Mouse (Mus musculus) Patski (cell line): ENCODE measurements around the gene B3galt4. TPM values are rescaled to one million over a fixed set of nuclear protein-coding genes. Genes with fewer than 3 reads are reported as not detected.
"Not testable (repeated sequence)": the region's sequence is repeated elsewhere in the genome, so short reads cannot be mapped to it uniquely, and the experiment has no call there.

ENCODE experiments used
- ATAC-seq: fragments of 100-300 bp; one replicate; pipeline ENCODE4 v1.8.0; 2021
- CTCF ChIA-PET: fragments of 350-600 bp; sonication (Branson Sonifier 250); formaldehyde crosslinking; loops from one replicate; lab custom pipeline; 2022; ENCODE audit warnings: inconsistent platforms; lab: Charles Lee
- POLR2A ChIA-PET: fragments of 350-600 bp; sonication (Branson Sonifier 250); formaldehyde crosslinking; loops from one replicate; lab custom pipeline; 2022; ENCODE audit warnings: antibody characterized with exemption, inconsistent platforms; lab: Charles Lee
- DNase-seq: peaks from one replicate; pipeline ENCODE4 v3.0.0-alpha.2; 2011; ENCODE audit warnings: low read depth, low spot score
- H3K27me3 ChIP-seq: fragments of 371-371 bp; one replicate; pipeline ENCODE4 v1.5.1; 2021
- CTCF ChIP-seq: fragments of 100-300 bp; IDR thresholded peaks from one replicate; pipeline ENCODE4 v1.5.1; 2021
- in situ Hi-C: fragments of 300-500 bp; cut with MboI; formaldehyde crosslinking; loops from 3 replicates; pipeline ENCODE4 v1.11.1; 2018; ENCODE audit warnings: low pct_unique_long_range_greater_than_20kb, mixed read lengths
- polyA plus RNA-seq: library from polyadenylated mRNA; unstranded; gene quantifications from one replicate; pipeline ENCODE4 v1.2.3, GENCODE M21; 2021

The B3galt4 gene
- 2.8 TPM for polyA plus RNA-seq

DNA sequence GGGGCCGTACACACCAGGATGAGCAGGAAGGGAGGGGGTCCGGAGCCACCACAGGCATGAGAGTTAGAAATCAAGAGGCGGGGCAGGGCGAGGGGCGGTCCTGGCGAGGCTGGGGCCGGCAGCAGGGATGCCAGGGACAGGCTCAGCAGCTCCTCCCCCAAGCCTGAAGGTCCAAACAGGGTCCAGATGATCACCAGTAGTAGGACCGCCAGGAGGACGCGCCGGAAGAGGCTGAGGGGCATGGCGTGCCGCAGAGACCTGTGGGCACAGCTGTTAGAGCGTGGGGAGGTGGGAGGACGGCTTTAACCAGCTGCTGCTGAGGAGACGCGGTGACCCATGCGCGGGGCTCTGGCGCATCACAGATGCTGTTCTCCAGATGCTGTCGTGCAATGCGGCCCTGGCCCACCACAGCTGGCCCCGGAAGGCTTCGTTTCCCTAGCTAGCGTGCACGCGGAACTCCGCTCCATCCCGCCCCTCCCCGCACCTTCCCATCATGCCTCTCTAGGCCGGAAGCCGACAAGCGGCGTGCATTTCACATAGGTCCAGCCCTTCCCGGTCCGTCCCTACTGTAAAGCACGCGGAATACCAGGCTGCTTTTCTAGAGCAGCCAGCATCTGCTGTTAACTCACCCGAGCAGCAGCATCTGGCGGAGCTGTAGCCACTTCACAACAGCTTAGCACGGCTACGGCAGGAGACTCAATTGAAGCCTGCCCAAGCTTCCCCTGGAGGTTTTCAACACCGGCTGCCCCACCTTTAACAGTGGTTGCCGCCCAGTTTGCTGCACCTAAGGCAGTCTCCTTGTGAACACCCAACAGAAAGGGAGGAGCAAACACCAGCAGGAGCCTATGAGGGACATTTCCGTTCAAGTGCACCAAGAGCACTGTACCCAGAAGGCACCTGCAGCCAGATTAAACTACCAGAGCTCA is at the start of gene B3galt4:
B3galt4 (minus strand) TSS at position 468 of the 926 bp plus-strand sequence.
- peak; percentile 29 for ATAC-seq
- H3K27me3 ChIP-seq, result no peaks in the 10 kb centered on the region
- no peak for DNase-seq
- in situ Hi-C loops, result no loop called here
- ChIA-PET CTCF (interaction anchor here (2.4 kb wide), 1 partner anchor 11 kb away, joined by 6 read pairs; the partner anchor contains the start of genes Pfdn6 and Wdr46), POLR2A (interaction anchor here (3.6 kb wide), 1 partner anchor 11 kb away, joined by 15 read pairs; the partner anchor contains the start of genes Pfdn6 and Wdr46)
- no peak for TF ChIP-seq CTCF

DNA sequence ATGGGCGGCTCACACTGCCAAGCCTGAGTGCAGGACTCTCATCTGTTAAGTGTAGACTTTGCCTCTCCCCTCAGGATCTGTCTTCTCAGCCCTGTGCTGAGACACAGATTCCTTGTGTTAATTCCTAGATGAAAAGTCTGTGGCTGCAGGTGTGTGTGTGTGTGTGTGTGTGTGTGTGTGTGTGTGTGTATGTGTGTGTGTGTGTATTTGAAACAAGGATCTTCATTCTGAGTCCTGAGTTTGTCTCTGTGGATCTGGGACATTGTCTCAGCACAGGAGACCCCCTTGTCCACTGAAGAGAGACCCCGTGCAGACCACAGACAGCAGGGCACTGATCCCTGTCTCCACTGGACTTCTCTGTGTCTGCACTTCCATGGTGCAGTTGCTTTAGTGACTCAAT is 49.5 kb upstream of the B3galt4 start:
- in situ Hi-C loops, result loop anchor here (5.0 kb wide), 1 partner anchor 33 kb away; no protein-coding TSS in a partner anchor
- POLR2A ChIA-PET, H3K27me3 ChIP-seq, ATAC-seq, CTCF ChIA-PET, DNase-seq: not testable (repeated sequence)

DNA sequence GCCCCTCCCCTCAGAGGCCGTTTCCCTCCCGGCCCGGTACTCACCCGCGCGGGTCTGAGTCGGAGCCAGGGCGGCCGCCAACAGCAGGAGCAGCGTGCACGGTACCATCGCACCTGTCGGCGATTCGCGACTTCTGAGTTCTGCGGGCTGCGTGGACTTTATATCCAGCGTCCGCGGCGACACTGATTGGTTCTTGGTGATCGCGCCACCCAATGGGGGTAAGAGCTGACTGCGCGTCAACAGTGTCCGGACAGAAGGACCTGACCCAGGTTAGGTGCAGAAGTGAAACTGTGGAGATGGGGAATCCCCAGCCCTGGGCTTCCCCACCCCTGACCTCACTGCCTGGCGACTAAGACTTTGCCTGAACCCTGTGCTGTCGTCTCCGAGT is 48.9 kb upstream of the B3galt4 start, which contains the start of gene H2-K1:
H2-K1 (minus strand) TSS at position 198 of the 388 bp plus-strand sequence.
- in situ Hi-C loops, result loop anchor here (5.0 kb wide), 1 partner anchor 33 kb away; no protein-coding TSS in a partner anchor
- ChIA-PET CTCF (no interaction called here), POLR2A (no interaction called here)
- DNase-seq (no peak), ATAC-seq (peak; percentile 97)
- no peak for TF ChIP-seq CTCF
- H3K27me3 ChIP-seq, result peaks cover 2% of the 10 kb centered on the region

DNA sequence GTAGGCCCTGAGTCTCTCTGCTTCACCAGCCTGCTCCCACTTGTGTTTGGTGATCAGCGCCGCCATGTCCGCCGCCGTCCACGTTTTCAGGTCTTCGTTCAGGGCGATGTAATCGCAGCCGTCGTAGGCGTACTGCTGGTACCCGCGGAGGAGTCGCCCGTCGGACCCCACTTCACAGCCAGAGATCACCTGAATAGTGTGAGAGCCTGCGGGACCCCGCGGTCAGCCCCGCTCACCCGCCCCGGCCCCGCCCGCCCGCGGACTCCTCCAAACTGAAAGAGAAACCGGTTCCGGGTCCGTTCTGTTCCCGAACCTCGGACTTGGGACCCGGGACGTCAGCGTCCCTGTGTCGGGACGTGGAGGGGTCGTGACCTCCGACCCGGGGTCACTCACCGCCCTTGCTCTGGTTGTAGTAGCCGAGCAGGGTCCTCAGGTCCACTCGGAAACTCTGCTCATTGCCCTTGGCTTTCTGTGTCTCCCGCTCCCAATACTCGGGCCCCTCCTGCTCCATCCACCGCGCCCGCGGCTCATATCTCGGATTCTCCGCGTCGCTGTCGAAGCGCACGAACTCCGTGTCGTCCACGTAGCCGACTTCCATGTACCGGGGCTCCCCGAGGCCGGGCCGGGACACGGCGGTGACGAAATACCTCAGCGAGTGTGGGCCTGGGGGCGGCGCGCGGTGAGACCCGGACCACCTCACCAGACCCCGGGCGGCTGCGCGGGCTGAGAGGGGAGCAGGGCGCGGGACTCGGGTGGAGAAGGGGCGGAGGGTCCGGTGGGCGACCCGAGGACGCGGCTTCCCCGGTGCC is 48.3 kb upstream of the B3galt4 start:
- in situ Hi-C loops, result loop anchor here (5.0 kb wide), 1 partner anchor 32 kb away; no protein-coding TSS in a partner anchor
- ATAC-seq, result peak; percentile 49
- DNase-seq, result no peak
- POLR2A ChIA-PET, result no interaction called here
- no peak for TF ChIP-seq CTCF
- H3K27me3 ChIP-seq, result no peaks in the 10 kb centered on the region
- CTCF ChIA-PET, result no interaction called here

DNA sequence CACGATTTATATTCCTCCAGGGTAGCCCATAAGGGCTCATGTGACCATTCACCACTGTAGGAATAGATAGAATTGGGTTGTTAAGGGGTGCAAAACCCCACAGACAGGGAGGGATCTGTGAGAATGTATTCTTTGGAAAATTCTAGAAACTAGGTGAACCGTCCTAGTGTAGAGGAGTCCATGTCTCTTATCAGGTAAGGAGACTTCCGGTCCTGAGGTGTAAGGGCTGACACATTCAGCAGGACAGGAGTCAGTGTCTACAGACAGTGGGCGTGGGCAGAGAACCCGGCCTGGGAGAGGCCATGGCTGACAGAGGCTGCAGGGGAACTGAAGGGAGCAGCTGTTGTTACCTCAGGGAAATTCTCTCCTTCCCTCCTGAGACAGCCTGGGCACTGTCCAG is 47.4 kb upstream of the B3galt4 start:
- POLR2A ChIA-PET, ATAC-seq, CTCF ChIA-PET, in situ Hi-C loops, H3K27me3 ChIP-seq, DNase-seq: not testable (repeated sequence)

DNA sequence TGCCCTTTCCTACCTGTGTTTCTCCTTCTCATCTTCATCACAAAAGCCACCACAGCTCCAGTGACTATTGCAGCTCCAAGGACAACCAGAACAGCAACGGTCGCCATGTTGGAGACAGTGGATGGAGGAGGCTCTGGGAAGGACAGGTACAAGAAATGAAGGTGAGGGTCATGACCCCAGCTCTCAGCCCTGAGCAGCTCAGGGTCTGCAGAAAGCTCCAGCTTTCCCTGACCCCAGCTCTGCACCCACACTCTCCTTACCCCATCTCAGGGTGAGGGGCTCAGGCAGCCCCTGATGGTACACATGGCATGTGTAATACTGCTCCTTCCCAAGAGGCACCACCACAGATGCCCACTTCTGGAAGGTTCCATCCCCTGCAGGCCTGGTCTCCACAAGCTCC is 45.7 kb upstream of the B3galt4 start:
- POLR2A ChIA-PET, ATAC-seq, H3K27me3 ChIP-seq, in situ Hi-C loops, CTCF ChIA-PET, DNase-seq: not testable (repeated sequence)

DNA sequence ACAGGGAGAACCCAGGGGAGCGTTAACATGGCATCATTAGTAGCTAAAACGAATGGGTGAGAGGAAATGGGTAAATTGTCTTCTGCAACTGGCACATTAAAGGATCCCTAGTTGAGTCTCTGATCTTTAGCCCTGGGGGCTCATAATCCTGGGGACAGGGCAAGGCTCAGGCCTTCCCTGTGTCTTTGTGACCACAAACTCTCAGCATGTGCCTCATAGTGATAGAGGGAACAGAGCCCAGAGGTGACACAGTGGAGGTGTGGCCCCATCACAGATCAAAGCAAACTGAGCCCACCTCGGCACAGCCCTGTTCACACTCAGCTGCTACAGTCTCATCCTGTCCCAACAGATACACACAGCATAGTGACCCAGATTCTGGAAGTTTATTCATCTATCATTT is 44.4 kb upstream of the B3galt4 start:
- peaks cover 7% of the 10 kb centered on the region for H3K27me3 ChIP-seq
- in situ Hi-C loops, result no loop called here
- CTCF ChIA-PET, result interaction anchor here (1.1 kb wide), 1 partner anchor 8 kb away, joined by 4 read pairs; no protein-coding TSS in a partner anchor
- DNase-seq, result no peak
- TF ChIP-seq CTCF, result no peak
- POLR2A ChIA-PET, result no interaction called here
- ATAC-seq, result no peak

DNA sequence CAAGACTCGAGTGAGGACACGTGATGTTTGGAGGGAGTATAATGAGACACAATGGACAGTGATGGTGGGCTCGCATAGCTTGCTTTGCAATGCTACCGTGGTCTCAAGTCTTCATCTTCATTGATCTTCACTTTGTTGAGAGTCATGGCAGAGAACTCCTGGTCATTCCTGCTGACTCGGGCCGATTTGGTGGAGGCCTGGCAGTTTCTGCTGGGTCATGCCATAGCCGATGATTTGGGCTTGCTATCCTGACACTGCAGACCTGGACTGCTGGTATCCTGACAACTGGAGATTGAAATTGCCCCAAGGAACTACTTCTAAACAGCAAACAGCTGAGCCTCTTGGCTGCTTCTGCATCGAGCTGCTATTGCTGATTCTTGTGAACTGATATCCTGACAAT is 43.7 kb upstream of the B3galt4 start:
- POLR2A ChIA-PET, result no interaction called here
- in situ Hi-C loops, result no loop called here
- H3K27me3 ChIP-seq, result peaks cover 7% of the 10 kb centered on the region
- no peak for ATAC-seq
- no peak for TF ChIP-seq CTCF
- no peak for DNase-seq
- CTCF ChIA-PET, result interaction anchor here (1.1 to 3.8 kb wide), 2 partner anchors 9 to 12 kb away, joined by 4 to 23 read pairs; no protein-coding TSS in a partner anchor

DNA sequence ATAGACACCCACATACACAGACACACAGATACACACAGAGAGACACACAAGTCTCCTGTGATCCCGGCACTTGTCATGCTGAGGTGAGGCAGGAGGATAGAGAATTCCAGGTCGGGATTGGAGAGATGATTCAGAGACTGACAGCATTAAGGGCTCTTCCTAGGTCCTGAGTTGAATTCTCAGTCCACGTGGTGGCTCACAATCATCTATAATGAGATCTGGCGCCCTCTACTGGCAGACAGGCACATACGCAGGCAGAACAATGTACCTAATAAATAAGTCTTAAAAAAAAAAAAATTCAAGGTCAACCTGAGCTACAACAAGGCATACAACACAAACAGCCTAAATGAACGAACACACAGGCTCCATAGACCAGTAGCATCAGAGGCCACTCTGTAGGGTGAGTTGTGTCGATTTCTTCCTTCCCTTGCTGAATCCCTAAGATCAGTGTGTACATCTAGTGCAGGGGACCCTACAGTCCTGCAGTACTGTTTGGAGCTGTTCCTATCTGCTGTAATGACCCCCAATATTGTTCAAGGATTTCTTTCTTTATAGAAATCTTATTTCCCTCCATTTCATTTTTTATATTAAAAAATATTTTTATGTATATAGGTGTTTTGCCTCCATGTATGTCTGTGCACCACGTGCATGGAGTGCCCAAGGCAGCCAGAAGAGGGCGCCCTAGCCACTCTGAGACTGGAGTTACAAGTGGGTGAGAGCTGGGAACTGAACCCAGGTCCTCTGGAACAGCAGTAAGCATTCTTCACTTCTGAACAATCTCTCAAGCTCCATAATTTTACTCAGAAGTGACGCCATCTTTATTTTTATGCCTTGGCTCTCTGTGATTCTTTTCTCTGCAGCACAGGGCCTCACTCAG is 40.7 kb upstream of the B3galt4 start:
- H3K27me3 ChIP-seq, result peaks cover 22% of the 10 kb centered on the region
- peak; percentile 79 for TF ChIP-seq CTCF
- in situ Hi-C loops, result no loop called here
- ChIA-PET CTCF (interaction anchor here (0.7 to 3.8 kb wide), 11 partner anchors 9 to 26 kb away, joined by 3 to 23 read pairs (median 5); no protein-coding TSS in a partner anchor), POLR2A (no interaction called here)
- ATAC-seq, result peak; percentile 71
- DNase-seq, result no peak
